Mouse (Mus musculus) R1 (cell line): ENCODE data around the gene Fgfr2.

Experiments used
- DNase-seq: peaks from one replicate; pipeline ENCODE4 v3.0.0-alpha.2; 2018; ENCODE audit warnings: low read depth, low spot score

Gene Fgfr2

GRCm38 (mm10) chr7:133044721-133045120 lies 78.4 kb downstream of the Fgfr2 start:
- no peak for DNase-seq

GRCm38 (mm10) chr7:133041784-133042183 lies 81.4 kb downstream of the Fgfr2 start:
- DNase-seq, result no peak

- peak; percentile 66 for DNase-seq
Measured at GRCm38 (mm10) chr7:133040688-133041345, 82.3 kb downstream of the Fgfr2 start.

- no peak for DNase-seq
Measured at GRCm38 (mm10) chr7:133039556-133040255, 83.4 kb downstream of the Fgfr2 start.

GRCm38 (mm10) chr7:133037618-133038017 lies 85.5 kb downstream of the Fgfr2 start:
- no peak for DNase-seq

GRCm38 (mm10) chr7:133037217-133037616 lies 85.9 kb downstream of the Fgfr2 start:
- no peak for DNase-seq

- no peak for DNase-seq
Measured at GRCm38 (mm10) chr7:133035901-133036300, 87.2 kb downstream of the Fgfr2 start.

- peak; percentile 84 for DNase-seq
Measured at GRCm38 (mm10) chr7:133032589-133033203, 90.5 kb downstream of the Fgfr2 start.

- DNase-seq, result no peak
Measured at GRCm38 (mm10) chr7:133029496-133030047, 93.6 kb downstream of the Fgfr2 start.

- no peak for DNase-seq
Measured at GRCm38 (mm10) chr7:133029004-133029403, 94.1 kb downstream of the Fgfr2 start.

GRCm38 (mm10) chr7:133027930-133028329 lies 95.2 kb downstream of the Fgfr2 start:
- no peak for DNase-seq

- DNase-seq, result no peak
Measured at GRCm38 (mm10) chr7:133024694-133025093, 98.5 kb downstream of the Fgfr2 start.

GRCm38 (mm10) chr7:133019481-133020020 lies 103.6 kb downstream of the Fgfr2 start:
- DNase-seq, result peak; percentile 61

- no peak for DNase-seq
Measured at GRCm38 (mm10) chr7:133018961-133019360, 104.2 kb downstream of the Fgfr2 start.

GRCm38 (mm10) chr7:133015416-133016070 lies 107.6 kb downstream of the Fgfr2 start:
- no peak for DNase-seq

- no peak for DNase-seq
Measured at GRCm38 (mm10) chr7:133014631-133015030, 108.5 kb downstream of the Fgfr2 start.

- DNase-seq, result no peak
Measured at GRCm38 (mm10) chr7:133013923-133014322, 109.2 kb downstream of the Fgfr2 start.

- DNase-seq, result no peak
Measured at GRCm38 (mm10) chr7:133012637-133013366, 110.3 kb downstream of the Fgfr2 start.

GRCm38 (mm10) chr7:133011611-133012010 lies 111.5 kb downstream of the Fgfr2 start:
- DNase-seq, result no peak

- DNase-seq, result no peak
Measured at GRCm38 (mm10) chr7:133011191-133011590, 112.0 kb downstream of the Fgfr2 start.

- DNase-seq, result no peak
Measured at GRCm38 (mm10) chr7:133010477-133010876, 112.7 kb downstream of the Fgfr2 start.
